Mouse (Mus musculus) lung, adult 10 weeks (tissue): ENCODE results near the gene Ces2c. TPM values are rescaled to one million over a fixed set of nuclear protein-coding genes. Genes with fewer than 3 reads are reported as not detected.

ENCODE experiments used
- polyA plus RNA-seq: library from polyadenylated mRNA; stranded (reverse); fragments of 350-450 nt; fragmentation: Illumina TruSeq; extraction: RNeasy Lipid Tissue Mini Kit (QIAGEN cat#74804); gene quantifications from one replicate; pipeline ENCODE4 v1.2.3, GENCODE M21; 2014; ENCODE audit warnings: low read depth, low replicate concordance; ENCODE audit not compliant: insufficient read depth

The Ces2c gene
- 0.38 TPM for polyA plus RNA-seq

GRCm38 (mm10) chr8:104846831-104847230 is at the start of gene Ces2c:
Gene Ces2c (plus strand): TSS chr8:104847068.

GRCm38 (mm10) chr8:104831440-104831839 is 15.4 kb upstream of the Ces2c start, which contains the start of gene Ces2b:
Gene Ces2b (plus strand): TSS chr8:104831572.

Other genes with a start within 250 kb of the Ces2c start
- 3.8 TPM for gene Cdh16, start 222.7 kb upstream of the Ces2c start, polyA plus RNA-seq
- 9.6 TPM for gene Rrad, start 215.7 kb upstream of the Ces2c start, polyA plus RNA-seq
- gene Ciao2b, start 205.1 kb upstream of the Ces2c start, polyA plus RNA-seq, result 41.7 TPM
- not detected for gene Ces2a, start 113.1 kb upstream of the Ces2c start, polyA plus RNA-seq
- 1.3 TPM for gene Ces2b, start 15.5 kb upstream of the Ces2c start, polyA plus RNA-seq
- gene Ces2e, start 79.2 kb downstream of the Ces2c start, polyA plus RNA-seq, result 1.8 TPM
- not detected for gene Ces2f, start 100.3 kb downstream of the Ces2c start, polyA plus RNA-seq
- 10.4 TPM for gene Ces2g, start 114.7 kb downstream of the Ces2c start, polyA plus RNA-seq
- not detected for gene Ces2h, start 153.8 kb downstream of the Ces2c start, polyA plus RNA-seq
- gene Ces3a, start 201.5 kb downstream of the Ces2c start, polyA plus RNA-seq, result not detected
- not detected for gene Ces3b, start 236.7 kb downstream of the Ces2c start, polyA plus RNA-seq